Mouse (Mus musculus) c-Kit-positive CD71-positive TER-119-negative erythroid progenitor cells, embryonic 14.5 days (primary cell): ENCODE measurements around the gene Ptp4a2.
"Not testable (repeated sequence)": the region's sequence is repeated elsewhere in the genome, so short reads cannot be mapped to it uniquely, and the experiment has no call there.

Source experiments
- DNase-seq: peaks from one replicate; pipeline ENCODE4 v3.0.0-alpha.2; 2013; ENCODE audit warnings: low read depth

The Ptp4a2 gene

DNA sequence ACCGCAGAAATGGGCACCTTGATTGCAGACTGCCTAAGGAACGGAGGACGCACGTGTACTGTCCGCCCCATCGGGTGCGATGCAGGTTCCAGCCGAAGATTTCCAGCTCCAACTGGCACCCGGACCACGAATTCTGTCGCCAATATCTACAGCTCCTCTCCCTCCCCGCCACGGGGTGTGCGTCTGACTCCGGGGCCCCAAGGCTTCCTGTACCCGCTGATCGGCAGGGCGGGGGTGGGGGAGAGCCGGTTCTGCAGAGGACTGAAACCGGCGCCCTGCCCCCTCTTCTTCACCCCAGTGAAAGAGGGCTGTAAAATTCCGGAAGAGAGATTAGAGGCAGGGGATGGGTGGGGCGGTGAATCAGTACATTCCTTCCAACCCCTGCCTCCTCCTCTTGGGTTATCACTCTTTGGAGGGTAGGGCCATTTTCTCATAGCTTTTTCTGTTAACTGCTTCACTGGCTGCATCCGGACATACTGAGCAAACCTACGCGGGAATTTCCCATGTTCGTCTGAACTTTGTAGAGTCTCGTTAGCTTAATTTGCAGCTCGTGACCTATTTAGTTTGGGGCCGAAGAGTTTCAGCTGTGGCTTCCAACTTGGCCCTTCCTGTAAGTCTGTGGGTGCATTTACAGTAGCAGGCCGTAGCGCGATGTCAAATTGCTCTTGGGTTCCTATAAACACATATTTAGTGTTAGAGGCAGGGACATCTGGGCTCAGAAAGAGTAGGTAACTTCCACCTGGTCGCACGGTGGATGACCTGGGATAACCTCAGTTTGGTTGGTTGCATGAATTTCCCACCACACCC lies at the start of gene Ptp4a2:
Ptp4a2 (plus strand) TSS at position 422 of the 807 bp plus-strand sequence.
- DNase-seq, result peak; percentile 70

- no peak for DNase-seq
These were observed 49.4 kb upstream of the Ptp4a2 start for GRCm38 (mm10) chr4:129761606-129762005.

- not testable (repeated sequence) for DNase-seq
These were observed 48.5 kb upstream of the Ptp4a2 start for GRCm38 (mm10) chr4:129762496-129762895.

GRCm38 (mm10) chr4:129765351-129765750 lies 45.7 kb upstream of the Ptp4a2 start:
- DNase-seq, result no peak

GRCm38 (mm10) chr4:129767782-129768181 lies 43.2 kb upstream of the Ptp4a2 start:
- DNase-seq, result no peak

DNA sequence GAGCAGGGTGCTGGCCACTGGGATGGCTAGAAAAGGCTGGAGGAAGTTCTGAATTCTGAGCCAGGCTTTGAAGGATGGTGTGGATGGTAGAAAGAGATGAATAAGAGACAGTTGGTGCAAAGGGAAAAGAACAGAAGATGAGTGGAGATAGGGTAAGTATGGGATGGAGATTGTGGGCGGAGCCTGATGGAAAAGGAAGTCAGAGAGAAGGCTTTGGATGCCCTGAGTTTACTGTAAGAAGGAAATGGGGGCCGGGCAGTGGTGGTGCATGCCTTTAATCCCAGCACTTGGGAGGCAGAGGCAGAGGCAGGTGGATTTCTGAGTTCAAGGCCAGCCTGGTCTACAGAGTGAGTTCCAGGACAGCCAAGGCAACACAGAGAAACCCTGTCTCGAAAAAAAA lies 42.3 kb upstream of the Ptp4a2 start:
- DNase-seq, result not testable (repeated sequence)

DNA sequence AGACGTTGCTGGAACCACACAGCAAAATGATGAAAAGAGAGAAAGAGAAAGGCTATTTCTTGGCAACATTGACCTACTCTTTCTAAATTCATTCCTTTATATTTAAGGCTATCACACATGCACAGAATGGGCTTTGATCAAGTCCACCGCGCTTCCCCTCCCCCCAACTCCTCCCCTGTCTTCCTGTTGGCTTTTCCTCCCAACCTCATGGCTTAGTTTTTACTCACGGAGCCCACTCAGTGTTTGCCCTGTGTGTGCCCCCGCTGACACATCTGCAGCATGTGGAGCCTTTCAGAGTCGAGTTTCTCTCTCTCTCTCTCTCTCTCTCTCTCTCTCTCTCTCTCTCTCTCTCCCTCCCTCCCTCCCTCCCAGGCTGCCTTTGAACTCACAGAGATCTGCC lies 40.4 kb upstream of the Ptp4a2 start:
- DNase-seq, result no peak

DNA sequence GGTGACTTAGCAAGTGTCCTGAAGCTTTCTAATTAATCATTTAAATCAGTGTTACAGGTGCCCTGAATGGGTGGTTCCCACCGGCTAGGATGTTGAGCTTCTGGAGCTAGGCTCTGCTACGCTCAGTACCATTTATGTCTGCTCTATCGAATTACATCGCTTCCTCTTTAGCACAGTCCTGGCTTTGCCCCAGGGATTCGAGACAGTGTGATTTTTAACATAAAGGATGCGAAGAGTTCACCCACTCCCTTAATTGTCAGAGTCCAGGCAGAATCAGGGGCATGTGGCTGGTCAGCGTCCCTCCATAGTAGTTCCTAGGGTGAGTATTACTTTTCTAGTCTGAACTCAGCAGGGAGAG lies 39.7 kb upstream of the Ptp4a2 start:
- no peak for DNase-seq

DNA sequence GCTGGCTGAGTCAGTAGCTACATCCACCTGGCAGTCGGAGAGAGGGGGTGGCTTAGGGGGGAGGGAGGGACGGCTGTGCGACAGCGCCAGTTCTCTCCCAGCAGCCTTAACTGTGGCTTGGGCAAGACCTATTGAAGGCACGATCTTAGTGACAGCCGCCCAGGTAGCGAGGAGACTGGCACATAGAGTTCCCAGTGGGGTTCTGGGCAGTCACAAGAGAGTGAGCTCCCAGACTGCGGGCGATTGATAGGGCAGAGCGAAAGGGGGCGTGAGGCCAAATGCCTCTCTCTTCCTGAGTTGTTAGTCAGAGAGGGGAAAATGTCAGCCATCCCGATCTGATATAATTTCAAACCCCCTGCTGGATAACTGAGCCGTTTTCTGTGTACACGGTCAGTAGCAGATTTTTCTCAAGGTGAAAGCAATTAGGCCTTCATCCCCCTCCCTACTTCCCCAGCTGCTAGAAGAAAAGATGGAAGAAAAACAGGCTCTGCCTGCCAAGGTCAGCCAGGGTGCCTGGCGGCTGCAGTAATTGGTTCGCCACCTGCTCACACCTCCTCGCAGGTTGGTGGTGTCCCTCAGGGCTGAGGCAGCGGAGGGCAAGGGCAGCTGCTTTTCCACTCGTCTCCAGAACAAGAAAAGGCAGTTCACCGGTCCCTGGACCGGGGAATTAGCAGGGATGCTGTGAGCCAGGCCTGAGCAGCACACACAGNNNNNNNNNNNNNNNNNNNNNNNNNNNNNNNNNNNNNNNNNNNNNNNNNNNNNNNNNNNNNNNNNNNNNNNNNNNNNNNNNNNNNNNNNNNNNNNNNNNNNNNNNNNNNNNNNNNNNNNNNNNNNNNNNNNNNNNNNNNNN lies 39.1 kb upstream of the Ptp4a2 start:
- no peak for DNase-seq

DNA sequence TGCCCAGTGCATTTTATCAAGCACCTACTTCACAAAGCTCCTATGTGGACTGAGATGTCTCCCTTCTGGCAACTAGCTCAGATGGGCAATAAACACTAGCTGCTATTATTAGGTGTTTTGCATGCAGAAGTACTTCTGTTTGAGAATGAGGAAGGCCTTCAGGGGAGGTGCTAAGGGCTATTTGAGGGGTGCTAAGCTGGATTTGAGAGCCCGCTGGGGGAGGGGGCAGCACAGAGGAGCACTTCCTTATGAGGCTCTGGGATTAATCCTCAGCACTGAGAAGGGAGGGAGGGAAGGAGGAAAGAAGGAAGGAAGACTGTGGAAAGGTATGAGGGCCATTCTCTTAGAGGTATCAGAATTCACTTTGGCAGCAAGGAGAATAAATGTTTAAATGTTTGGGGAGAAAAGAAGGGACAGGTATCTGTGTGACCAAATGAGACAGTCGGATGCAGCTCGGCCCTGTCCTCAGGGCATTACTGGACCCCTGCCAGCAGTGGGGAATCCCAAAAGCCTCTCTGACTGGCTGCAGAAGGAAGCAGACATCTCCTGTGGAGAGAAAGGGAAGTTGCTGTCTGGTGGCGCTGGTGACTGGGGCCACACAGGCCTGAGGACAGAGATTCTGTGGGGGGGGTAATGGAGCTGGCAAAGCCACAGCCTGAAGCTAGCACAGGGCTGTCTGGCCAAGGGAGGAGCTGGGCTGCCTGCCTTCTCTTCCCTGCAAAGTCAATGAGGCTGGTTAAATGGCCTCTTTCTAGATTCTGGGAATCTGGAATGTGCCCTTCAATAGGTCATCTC lies 28.9 kb upstream of the Ptp4a2 start:
- no peak for DNase-seq

DNA sequence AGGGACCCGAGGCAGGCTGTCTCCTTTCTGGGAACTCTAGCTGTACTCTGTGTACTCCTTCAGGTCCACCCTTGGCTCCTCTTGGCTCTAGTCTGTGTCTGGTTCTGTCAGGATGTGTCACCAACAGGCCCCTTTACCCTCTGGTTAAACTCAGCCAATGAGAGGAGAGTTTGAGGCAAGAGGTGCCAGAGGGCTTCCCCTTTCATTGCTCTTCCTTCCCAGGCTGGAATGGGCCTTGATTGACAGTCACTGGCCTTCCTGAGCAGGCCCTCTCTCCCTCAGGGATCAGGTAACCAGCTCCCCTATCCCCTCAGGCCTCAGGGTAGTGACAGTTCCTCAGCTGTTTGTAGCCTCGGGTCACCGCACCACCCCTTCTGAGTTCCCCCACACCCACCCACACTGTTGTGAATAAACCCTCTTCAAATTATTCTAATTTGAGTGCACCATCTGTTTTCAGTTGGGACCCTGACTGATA lies 28.1 kb upstream of the Ptp4a2 start:
- no peak for DNase-seq

DNA sequence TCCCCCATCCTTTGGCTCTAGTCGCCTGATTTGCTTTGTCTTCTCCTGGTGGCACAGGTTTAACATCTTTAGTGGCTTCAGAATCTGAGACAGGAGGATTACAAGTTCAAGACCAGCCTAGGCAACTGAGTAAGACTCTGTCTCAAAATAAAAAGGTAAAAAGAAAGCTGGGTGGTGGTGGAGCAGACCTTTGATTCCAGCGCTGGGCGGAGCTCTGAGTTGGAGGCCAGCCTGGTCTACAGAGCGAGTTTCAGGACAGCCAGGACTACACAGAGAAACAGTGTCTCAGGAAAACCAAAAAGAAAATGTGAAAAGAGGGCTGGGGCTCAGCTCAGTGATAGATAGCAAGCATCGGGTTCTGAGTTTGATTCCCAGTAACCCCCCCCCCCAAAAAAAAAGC lies 27.5 kb upstream of the Ptp4a2 start:
- no peak for DNase-seq

- peak; percentile 74 for DNase-seq
These were observed 25.8 kb upstream of the Ptp4a2 start for GRCm38 (mm10) chr4:129785178-129785577.

GRCm38 (mm10) chr4:129788693-129789092 lies 22.3 kb upstream of the Ptp4a2 start:
- no peak for DNase-seq

DNA sequence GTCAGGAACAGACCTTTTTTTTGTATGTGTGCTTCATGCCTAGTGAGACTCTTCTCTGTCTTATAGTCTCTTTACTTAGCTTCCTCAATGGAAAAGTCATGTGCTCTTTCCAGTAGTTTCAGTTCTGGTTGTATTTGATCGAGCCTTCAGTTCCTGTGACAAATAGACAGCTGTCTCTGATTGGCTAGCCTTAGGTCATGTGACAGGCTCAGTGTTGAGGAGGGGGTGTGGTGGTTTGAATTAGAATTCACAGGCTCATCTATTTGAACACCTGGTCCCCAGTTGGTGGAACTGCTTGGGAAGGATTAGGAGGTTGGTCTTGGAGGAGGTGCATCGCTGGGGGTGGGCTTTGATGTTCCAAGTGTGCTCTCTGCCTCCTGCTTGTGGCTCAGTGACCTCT lies 21.4 kb upstream of the Ptp4a2 start:
- no peak for DNase-seq

GRCm38 (mm10) chr4:129790475-129790874 lies 20.5 kb upstream of the Ptp4a2 start:
- no peak for DNase-seq

DNA sequence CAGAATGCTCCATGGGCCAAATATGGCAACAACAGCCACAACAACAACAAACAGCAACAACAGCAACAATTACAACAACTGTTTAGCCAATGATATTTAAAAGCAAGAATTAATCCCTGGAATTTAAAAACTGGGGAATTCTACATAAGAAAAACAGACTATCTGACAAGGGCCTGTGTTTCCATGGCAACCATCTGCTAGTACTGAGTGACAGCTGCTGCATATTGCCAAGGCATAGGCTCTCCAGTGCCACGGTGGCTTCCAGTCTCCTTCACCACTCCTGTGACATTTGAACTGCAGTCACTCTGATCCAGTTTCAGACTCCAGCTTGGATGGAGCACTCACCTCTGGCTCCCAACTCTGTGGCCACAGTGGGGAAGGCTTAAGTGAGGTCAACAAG lies 19.6 kb upstream of the Ptp4a2 start:
- DNase-seq, result no peak

DNA sequence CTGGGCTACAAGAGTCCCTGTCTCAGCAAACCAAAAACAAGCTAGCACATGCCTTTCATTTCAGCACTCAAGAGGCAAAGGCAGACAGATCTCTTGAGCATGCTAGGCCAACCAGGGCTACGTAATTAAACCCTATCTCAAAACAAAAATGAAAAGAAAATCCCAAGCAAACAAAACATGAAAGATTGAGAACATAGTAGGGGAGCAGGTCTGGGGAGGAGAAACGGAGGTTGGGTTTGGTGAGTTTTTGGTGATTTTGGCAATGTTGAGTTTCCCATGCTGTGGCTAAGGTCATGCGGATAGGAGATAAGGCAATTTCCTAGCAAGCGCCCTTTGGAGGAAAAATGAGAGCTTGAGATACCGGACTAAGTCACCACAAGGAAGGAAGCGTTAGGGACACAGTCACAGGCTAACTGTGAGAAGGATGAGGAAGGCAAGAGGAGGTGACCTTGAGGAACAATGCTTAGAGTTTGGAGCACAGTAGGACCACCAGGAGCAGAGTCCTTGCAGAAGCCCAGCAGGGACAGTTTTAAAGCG lies 18.3 kb upstream of the Ptp4a2 start:
- DNase-seq, result peak; percentile 45

- DNase-seq, result peak; percentile 80
These were observed 17.2 kb upstream of the Ptp4a2 start for GRCm38 (mm10) chr4:129793713-129794329.

DNA sequence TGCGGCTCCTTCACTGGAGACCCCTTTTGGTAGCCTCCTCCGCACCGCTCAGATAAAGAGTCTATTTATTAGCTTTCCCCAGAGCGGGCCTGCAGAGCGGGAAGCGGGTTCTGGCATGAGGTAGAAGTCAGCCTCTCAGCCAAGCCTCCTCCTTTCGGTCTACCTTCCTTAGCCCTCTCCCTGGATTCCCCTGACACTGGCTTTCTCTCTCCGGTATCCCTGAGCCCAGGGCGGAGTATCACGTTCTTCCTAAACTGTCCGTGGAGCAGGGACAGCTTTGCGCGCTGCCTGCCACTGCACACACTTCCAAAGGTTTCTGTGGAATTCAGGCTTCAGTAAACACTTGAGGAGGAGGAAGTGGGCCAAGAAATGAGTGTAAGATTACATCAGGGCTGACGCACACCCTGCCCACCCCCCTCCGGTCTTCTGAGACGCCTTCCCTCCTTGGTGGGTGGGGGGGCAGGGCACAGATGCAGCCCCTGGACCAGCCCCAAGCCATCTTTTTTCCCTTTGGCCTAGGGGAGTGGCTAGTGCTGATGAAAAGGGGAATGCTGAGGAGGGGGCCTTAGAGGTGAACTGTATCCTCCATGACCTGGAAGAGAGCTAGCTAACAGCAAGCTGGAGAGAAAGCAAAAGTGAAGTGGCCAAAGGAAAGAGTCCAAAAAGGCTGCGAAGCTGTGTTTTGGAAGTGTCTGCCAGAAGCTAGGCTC lies 15.7 kb upstream of the Ptp4a2 start:
- no peak for DNase-seq

DNA sequence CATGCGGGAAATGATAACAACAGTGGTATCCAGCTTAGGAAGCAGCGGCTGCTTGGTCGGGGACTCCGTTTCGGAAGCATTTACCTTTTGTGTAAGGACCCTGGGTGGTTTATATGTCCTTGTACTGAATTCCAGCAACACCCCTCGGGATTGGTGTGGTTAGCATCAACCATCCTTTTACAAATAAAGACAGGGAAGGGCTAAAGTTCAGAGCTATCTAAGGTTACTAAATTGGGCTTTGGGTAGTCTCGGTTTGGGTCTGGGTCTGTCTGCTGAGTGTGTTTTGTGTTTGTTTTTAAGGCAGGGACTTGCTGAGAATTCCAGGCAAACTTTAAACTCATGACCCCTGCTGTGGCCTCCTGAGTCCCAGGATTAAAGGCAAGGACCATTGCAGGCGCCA lies 15.2 kb upstream of the Ptp4a2 start:
- DNase-seq, result no peak
